Mouse (Mus musculus) spleen, adult 2 months (tissue): ENCODE data around the gene 2410137M14Rik. TPM values are rescaled to one million over a fixed set of nuclear protein-coding genes. Genes with fewer than 3 reads are reported as not detected.

Source experiments
- DNase-seq, 2 experiments: peaks; one replicate each; pipeline versions ENCODE4 v3.0.0 to v3.0.0-alpha.2; 2012 to 2021; ENCODE audit warnings: low spot score in 2 of 2, low read depth in 1 of 2
- H3K27ac ChIP-seq: fragments of 200-500 bp; 2 replicates; pipeline ENCODE4 v1.5.1; 2012; ENCODE audit warnings: low read length, inconsistent platforms; ENCODE audit not compliant: insufficient read depth
- H3K27me3 ChIP-seq: fragments of 200-500 bp; 2 replicates; pipeline ENCODE4 v1.6.1; 2012; ENCODE audit warnings: mild to moderate bottlenecking, moderate library complexity, low read length, inconsistent platforms; ENCODE audit not compliant: control insufficient read depth, insufficient read depth
- H3K36me3 ChIP-seq: fragments of 200-500 bp; 2 replicates; pipeline ENCODE4 v1.6.1; 2012; ENCODE audit warnings: mild to moderate bottlenecking, low read length, inconsistent platforms; ENCODE audit not compliant: control insufficient read depth, insufficient read depth
- H3K4me1 ChIP-seq: fragments of 200-500 bp; 2 replicates; pipeline ENCODE4 v1.6.1; 2011; ENCODE audit warnings: inconsistent platforms; ENCODE audit not compliant: control insufficient read depth, insufficient read depth, insufficient read length
- H3K4me3 ChIP-seq: fragments of 200-500 bp; 2 replicates; pipeline ENCODE4 v1.5.1; 2011; ENCODE audit warnings: mild to moderate bottlenecking, inconsistent platforms; ENCODE audit not compliant: insufficient read depth, insufficient read length; ENCODE audit errors: extremely low read depth
- CTCF ChIP-seq: fragments of 200-500 bp; IDR thresholded peaks from 2 replicates; pipeline ENCODE4 v1.5.1; 2011; ENCODE audit warnings: mild to moderate bottlenecking, inconsistent platforms; ENCODE audit not compliant: insufficient read depth, insufficient read length, insufficient replicate concordance; ENCODE audit errors: extremely low read depth
- POLR2A ChIP-seq: fragments of 200-500 bp; IDR thresholded peaks from 2 replicates; pipeline ENCODE4 v1.6.1; 2011; ENCODE audit warnings: low read depth, low read length, inconsistent platforms
- WGBS: fragments of 180-500 bp; shearing (Covaris S2); methylation state at CpG from one replicate; pipeline ENCODE4 v1.1.7; 2018; 5-methylcytosine and 5-hydroxymethylcytosine counted together
- polyA plus RNA-seq: library from polyadenylated mRNA; depleted of rRNA; stranded (reverse); fragments of >200 nt; gene quantifications from 2 replicates; pipeline ENCODE4 v1.2.3, GENCODE M21; 2012

2410137M14Rik gene
- polyA plus RNA-seq, 1 experiment, result not detected

DNA sequence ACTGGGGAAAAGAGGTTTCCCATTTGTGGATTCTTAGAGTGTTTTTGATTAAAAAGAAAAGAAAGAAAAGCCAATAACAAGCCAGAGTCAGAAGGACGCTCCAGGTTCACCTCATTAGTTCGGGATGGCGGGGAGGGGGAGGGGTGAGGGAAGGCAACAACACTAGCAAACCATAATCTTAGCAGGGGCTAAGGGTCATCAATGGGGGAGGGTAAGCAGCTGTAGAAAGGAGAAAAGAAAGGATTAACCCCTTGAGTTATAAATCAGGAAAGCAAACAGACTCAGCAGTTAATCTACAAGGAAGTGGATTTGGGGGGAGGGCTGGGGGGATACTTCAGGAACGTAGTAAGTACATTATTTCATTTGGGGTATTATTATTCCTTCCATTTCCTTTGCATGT is 808 bp upstream of the 2410137M14Rik start:
- 60% methylated on average over 4 of the region's 4 CpGs for WGBS
- Histone ChIP-seq H3K36me3 (no peaks in the 10 kb centered on the region), H3K4me3 (no peak overlapping the region), H3K4me1 (no peaks in the 10 kb centered on the region), H3K27me3 (no peaks in the 10 kb centered on the region), H3K27ac (no peak overlapping the region)
- no peak for DNase-seq
- TF ChIP-seq CTCF, result no peak
- no peak for TF ChIP-seq POLR2A

DNA sequence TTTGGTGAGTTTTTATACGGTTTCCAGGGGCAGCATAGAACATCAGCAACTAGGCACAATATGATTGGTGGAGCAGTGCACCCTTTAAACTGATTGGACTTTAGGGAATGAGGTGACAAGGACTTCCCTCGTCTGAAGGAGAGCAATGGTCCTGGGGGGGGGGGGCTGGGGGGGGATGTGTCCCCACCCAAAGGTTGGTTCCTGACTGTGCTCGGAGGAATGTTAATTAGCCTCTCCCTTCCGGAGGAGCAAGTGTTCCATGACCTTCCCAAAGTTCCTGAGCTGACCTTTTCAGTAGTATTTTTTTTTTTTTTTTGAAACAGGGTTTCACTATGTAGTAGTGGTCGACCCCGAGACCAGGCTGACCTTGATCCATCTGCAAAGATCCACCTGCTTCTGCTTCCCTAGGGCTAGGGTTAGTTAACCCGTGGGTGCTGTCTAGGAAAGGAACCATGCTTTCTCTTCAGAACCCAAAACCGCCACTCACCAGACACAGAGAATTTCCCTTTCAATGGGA is 7.7 kb downstream of the 2410137M14Rik start:
- H3K27me3 ChIP-seq, result no peaks in the 10 kb centered on the region
- WGBS, result 76% methylated on average over 8 of the region's 8 CpGs

DNA sequence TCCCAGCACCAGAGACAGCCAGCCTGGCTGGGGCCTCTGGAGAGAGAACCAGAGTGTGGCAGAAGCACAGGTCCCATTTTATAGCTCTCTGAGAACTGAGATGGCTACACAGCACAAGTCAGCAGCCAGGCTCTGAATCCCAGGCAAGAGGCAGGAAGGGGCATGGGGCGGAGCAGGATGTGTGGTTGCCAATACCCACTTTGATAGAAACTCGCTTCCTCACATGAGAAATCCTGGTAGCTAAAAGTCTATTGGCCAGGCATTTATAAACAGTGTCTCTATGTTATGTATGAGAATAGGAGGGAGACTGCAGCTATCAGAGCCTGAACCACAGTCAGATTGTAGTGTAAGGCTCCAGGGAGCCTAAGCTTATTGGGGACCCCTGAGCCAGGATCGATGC is 8.2 kb downstream of the 2410137M14Rik start:
- TF ChIP-seq CTCF (no peak), POLR2A (no peak)
- Histone ChIP-seq H3K4me3 (no peak overlapping the region), H3K4me1 (no peaks in the 10 kb centered on the region), H3K27me3 (no peaks in the 10 kb centered on the region), H3K36me3 (no peaks in the 10 kb centered on the region), H3K27ac (no peak overlapping the region)
- 37% methylated on average over 3 of the region's 3 CpGs for WGBS
- DNase-seq, result no peak

More for the DNA sequence above, 7.7 kb downstream of the 2410137M14Rik start:
- Histone ChIP-seq H3K4me3 (no peak overlapping the region), H3K4me1 (no peaks in the 10 kb centered on the region), H3K27ac (no peak overlapping the region), H3K36me3 (no peaks in the 10 kb centered on the region)
- DNase-seq, result no peak
- TF ChIP-seq POLR2A (no peak), CTCF (no peak)

DNA sequence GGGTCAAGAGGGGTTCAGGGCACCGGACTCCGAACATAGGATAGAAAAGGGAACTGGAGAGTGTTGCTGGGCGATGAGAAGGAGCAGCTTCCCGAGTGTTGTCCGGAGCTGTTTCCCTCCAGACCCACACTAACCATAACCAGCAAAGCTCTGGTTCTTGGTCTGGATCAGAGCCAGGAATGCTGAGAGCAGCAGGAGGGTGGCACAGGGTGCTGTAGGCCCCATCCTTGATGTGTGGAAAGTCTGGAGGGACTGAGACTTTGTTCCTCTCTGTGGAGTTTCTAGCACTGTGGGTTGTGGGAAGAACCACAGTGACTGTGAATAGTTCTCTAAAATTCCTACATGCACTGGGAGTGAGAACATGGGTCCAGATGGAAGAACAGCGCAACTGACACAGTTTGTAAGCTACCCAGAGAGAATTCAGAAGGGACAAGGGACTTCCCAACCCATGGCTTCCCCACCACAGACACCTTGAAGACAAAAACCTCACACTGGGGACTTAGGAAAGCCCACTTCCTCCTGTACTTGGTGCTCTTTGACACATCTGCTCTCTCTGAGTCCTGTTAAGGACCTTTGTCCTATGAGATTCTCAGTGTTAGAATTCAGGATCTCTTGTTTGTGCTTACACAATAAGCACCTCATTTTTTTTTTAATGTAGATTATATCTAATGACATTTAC is 9.7 kb downstream of the 2410137M14Rik start:
- no peak overlapping the region for H3K27ac ChIP-seq
- no peak for DNase-seq
- H3K4me3 ChIP-seq, result no peak overlapping the region
- 47% methylated on average over 6 of the region's 6 CpGs for WGBS
- H3K27me3 ChIP-seq, result no peaks in the 10 kb centered on the region
- TF ChIP-seq CTCF, result no peak
- H3K4me1 ChIP-seq, result no peaks in the 10 kb centered on the region
- no peaks in the 10 kb centered on the region for H3K36me3 ChIP-seq

DNA sequence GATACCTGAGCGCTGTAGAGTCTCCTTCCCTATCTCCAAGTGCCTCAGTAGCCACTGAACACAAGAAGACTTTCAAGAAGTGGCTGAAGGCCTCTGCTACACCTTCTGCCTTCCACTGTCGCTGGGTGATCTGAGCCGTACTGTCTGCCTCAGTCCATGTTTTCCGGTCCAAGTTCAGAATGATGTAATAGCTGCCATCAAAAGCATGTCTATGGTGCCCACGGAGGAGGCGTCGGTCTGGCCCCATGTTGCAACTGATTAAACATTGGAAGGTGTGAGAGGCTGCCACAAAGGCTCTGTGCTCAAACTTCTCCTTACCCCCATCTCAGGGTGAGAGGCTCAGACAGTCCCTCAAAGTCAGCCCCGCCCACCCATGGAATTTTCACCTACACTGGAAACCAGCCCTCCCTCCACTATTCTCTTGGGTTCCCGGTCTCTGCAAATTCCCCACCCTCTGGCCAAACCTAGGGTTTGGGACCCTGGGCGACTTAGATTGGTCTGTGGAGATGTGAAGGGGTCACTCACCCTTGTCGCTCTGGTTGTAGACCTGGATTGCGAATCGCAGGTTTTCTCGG is 10.6 kb downstream of the 2410137M14Rik start:
- Histone ChIP-seq H3K4me3 (no peak overlapping the region), H3K36me3 (no peaks in the 10 kb centered on the region), H3K27ac (no peak overlapping the region), H3K27me3 (no peaks in the 10 kb centered on the region), H3K4me1 (no peaks in the 10 kb centered on the region)
- DNase-seq, result no peak
- TF ChIP-seq CTCF (no peak), POLR2A (no peak)
- WGBS, result 90% methylated on average over 14 of the region's 14 CpGs

DNA sequence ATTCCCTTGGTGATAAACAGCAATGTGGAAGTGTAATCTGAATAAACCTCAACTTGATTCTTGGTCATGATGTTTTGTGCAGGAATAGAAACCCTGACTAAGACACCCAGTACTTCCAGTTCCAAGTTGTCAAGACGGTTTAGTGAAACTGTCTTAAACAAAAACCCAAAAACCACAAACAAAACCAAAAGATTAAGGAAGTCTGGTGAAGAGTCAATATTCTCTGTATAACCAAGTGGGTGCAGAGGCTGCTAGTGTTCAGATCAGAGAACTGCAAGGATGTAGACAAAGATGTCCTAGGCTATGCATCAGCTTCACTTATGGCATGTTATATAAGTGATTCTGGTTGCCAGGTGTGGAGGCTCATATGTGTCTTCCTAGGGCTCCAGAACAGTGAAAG is 14.2 kb downstream of the 2410137M14Rik start:
- 12% methylated on average over 1 of the region's 1 CpGs for WGBS
- Histone ChIP-seq H3K4me3 (no peak overlapping the region), H3K27me3 (no peaks in the 10 kb centered on the region), H3K27ac (no peak overlapping the region), H3K4me1 (no peaks in the 10 kb centered on the region), H3K36me3 (no peaks in the 10 kb centered on the region)
- DNase-seq, result no peak
- TF ChIP-seq POLR2A (no peak), CTCF (no peak)

DNA sequence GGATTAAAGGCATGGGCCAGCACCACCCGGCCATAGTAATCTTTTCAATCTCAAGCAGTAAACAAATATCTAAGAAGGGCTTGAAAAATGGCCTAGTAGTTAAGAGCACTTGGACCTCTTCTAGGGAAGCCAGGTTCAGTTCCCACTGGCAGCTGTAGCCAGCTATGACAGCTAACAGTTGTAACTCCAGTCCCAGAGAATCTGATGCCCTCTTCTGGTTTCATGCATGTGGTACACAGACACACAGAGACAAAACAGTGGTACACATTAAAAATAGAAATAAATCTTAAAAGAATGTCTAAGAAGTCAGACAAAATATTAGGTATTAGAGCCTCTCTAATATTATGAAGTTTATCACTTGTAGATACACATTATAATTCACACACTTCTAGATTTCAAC is 19.9 kb downstream of the 2410137M14Rik start:
- Histone ChIP-seq H3K36me3 (no peaks in the 10 kb centered on the region), H3K4me1 (peaks cover 8% of the 10 kb centered on the region), H3K27me3 (no peaks in the 10 kb centered on the region), H3K4me3 (no peak overlapping the region), H3K27ac (no peak overlapping the region)
- no peak for DNase-seq
- 81% methylated on average over 1 of the region's 1 CpGs for WGBS
- no peak for TF ChIP-seq POLR2A
- no peak for TF ChIP-seq CTCF
